Mouse (Mus musculus) spleen, adult 2 months (tissue): Measurements from ENCODE around the gene Gmps.

Source experiments
- CTCF ChIP-seq: fragments of 200-500 bp; IDR thresholded peaks from 2 replicates; pipeline ENCODE4 v1.5.1; 2011; ENCODE audit warnings: mild to moderate bottlenecking, inconsistent platforms; ENCODE audit not compliant: insufficient read depth, insufficient read length, insufficient replicate concordance; ENCODE audit errors: extremely low read depth
- POLR2A ChIP-seq: fragments of 200-500 bp; IDR thresholded peaks from 2 replicates; pipeline ENCODE4 v1.6.1; 2011; ENCODE audit warnings: low read depth, low read length, inconsistent platforms

DNA sequence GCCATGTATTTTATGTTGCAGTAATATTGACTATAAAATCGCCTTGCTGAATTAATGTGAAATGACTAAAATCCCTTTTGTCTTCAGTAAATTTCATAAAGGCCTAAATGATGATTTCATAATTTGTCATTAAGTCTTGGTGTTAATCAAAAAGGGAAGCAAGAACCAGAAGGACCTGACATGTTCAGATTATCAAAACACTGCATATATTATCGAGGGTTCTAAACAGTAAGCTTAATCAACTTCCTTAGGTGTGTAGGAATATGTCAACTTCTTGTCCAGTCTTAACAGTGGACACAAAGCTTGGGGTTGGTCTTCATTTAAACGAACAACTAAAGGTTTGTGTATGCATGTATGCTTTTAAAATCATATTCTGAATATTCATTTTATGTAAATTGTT, 45.5 kb downstream of the Gmps start:
- TF ChIP-seq CTCF = no peak
- TF ChIP-seq POLR2A = no peak
